Mouse (Mus musculus) neural tube, embryonic 11.5 days (tissue): ENCODE data around the gene Pank4. TPM values are rescaled to one million over a fixed set of nuclear protein-coding genes. Genes with fewer than 3 reads are reported as not detected.
A peak's percentile ranks its signal among the peaks of the same experiment; 100 is the strongest.

ENCODE experiments used
- ATAC-seq: fragments of 200-750 bp; cut with Nextera tagmentation; 2 replicates; pipeline ENCODE4 v1.8.0; 2017; ENCODE audit warnings: moderate number of reproducible peaks, mild to moderate bottlenecking, moderate TSS enrichment, moderate library complexity; ENCODE audit not compliant: insufficient read depth, low FRiP score, low TSS enrichment
- DNase-seq: peaks from one replicate; pipeline ENCODE4 v3.0.0-alpha.2; 2015; ENCODE audit warnings: low spot score
- H3K27ac ChIP-seq: fragments of 300-500 bp; sonication (generic); 2 replicates; pipeline ENCODE4 v1.5.1; 2014; ENCODE audit warnings: low read depth, mild to moderate bottlenecking, low read length
- H3K27me3 ChIP-seq: fragments of 300-500 bp; sonication (generic); 2 replicates; pipeline ENCODE4 v1.6.1; 2014; ENCODE audit warnings: mild to moderate bottlenecking, low read length, mixed read lengths; ENCODE audit not compliant: control insufficient read depth, insufficient read depth
- H3K36me3 ChIP-seq: fragments of 300-500 bp; sonication (generic); 2 replicates; pipeline ENCODE4 v1.6.1; 2014; ENCODE audit warnings: mild to moderate bottlenecking, low read length, moderate library complexity, mixed read lengths; ENCODE audit not compliant: control insufficient read depth, insufficient read depth
- H3K4me1 ChIP-seq: fragments of 300-500 bp; sonication (generic); 2 replicates; pipeline ENCODE4 v1.6.1; 2014; ENCODE audit warnings: low read length, mixed read lengths; ENCODE audit not compliant: control insufficient read depth, insufficient read depth
- H3K4me2 ChIP-seq: fragments of 300-500 bp; sonication (generic); 2 replicates; pipeline ENCODE4 v1.6.1; 2014; ENCODE audit warnings: low read depth, mild to moderate bottlenecking, moderate library complexity
- H3K4me3 ChIP-seq: fragments of 300-500 bp; sonication (generic); 2 replicates; pipeline ENCODE4 v1.5.1; 2014; ENCODE audit warnings: low read depth, low read length
- H3K9ac ChIP-seq: fragments of 300-500 bp; sonication (generic); 2 replicates; pipeline ENCODE4 v1.6.1; 2014; ENCODE audit warnings: mild to moderate bottlenecking, low read length
- H3K9me3 ChIP-seq: fragments of 300-500 bp; sonication (generic); 2 replicates; pipeline ENCODE4 v1.6.1; 2016; ENCODE audit warnings: low read length; ENCODE audit not compliant: control insufficient read depth
- WGBS: fragments of 180-500 bp; shearing (Covaris S2); extraction: QIAGEN DNeasy Blood & Tissue Kit; methylation state at CpG from one replicate; pipeline ENCODE4 v1.1.7; 2014; 5-methylcytosine and 5-hydroxymethylcytosine counted together
- polyA plus RNA-seq: library from polyadenylated mRNA; unstranded; fragments of >200 nt; fragmentation: Nextera tagmentation; extraction: Ambion mirVana; gene quantifications from 2 replicates; pipeline ENCODE4 v1.2.1, GENCODE M21; 2014

The Pank4 gene
- polyA plus RNA-seq, 1 experiment from 2014 or later = 38.2 TPM

- DNase-seq = peak; percentile 94
- Histone ChIP-seq H3K4me1 (peaks cover 70% of the 10 kb centered on the region), H3K36me3 (no peaks in the 10 kb centered on the region), H3K4me3 (peak within 1 kb of the TSS; percentile 88), H3K27ac (peak within 1 kb of the TSS; percentile 96), H3K9ac (peak within 1 kb of the TSS; percentile 97), H3K27me3 (peaks cover 26% of the 10 kb centered on the region), H3K4me2 (peak within 1 kb of the TSS; percentile 79), H3K9me3 (no peaks in the 10 kb centered on the region)
- peak; percentile 72 for ATAC-seq
- 1% methylated on average over 65 of the region's 65 CpGs for WGBS
These were observed 3.2 kb upstream of the Pank4 start, which contains the start of gene Hes5 for GRCm38 (mm10) chr4:154960690-154961225. TSS of gene Hes5 (plus strand) at chr4:154960923.

- Histone ChIP-seq H3K9me3 (no peaks in the 10 kb centered on the region), H3K4me3 (peak overlapping the region; percentile 88), H3K4me1 (peaks cover 73% of the 10 kb centered on the region), H3K9ac (peak overlapping the region; percentile 97), H3K4me2 (peak overlapping the region; percentile 79), H3K36me3 (no peaks in the 10 kb centered on the region), H3K27me3 (peaks cover 26% of the 10 kb centered on the region), H3K27ac (peak overlapping the region; percentile 96)
- DNase-seq (peak; percentile 62), ATAC-seq (no peak)
- under 1% methylated on average over 46 of the region's 47 CpGs for WGBS
These were observed 2.6 kb upstream of the Pank4 start for GRCm38 (mm10) chr4:154961226-154961738.

GRCm38 (mm10) chr4:154961911-154962310, 2.0 kb upstream of the Pank4 start:
- H3K36me3 ChIP-seq = no peaks in the 10 kb centered on the region; the same call in 1 of the 2 replicates
- no peak for ATAC-seq
- peaks cover 70% of the 10 kb centered on the region for H3K4me1 ChIP-seq
- 6% methylated on average over 13 of the region's 13 CpGs for WGBS
- no peaks in the 10 kb centered on the region for H3K9me3 ChIP-seq
- peak overlapping the region; percentile 97 for H3K9ac ChIP-seq
- no peak for DNase-seq
- peak overlapping the region; percentile 96 for H3K27ac ChIP-seq
- H3K4me3 ChIP-seq = peak overlapping the region; percentile 88
- H3K27me3 ChIP-seq = peaks cover 26% of the 10 kb centered on the region
- peak overlapping the region; percentile 79 for H3K4me2 ChIP-seq

- peaks cover 26% of the 10 kb centered on the region for H3K27me3 ChIP-seq
- peak overlapping the region; percentile 88 for H3K4me3 ChIP-seq
These were observed 1.2 kb upstream of the Pank4 start for GRCm38 (mm10) chr4:154962683-154963082.

GRCm38 (mm10) chr4:154963190-154963836, 610 bp upstream of the Pank4 start:
- H3K4me3 ChIP-seq = peak overlapping the region; percentile 88
- peak overlapping the region; percentile 97 for H3K9ac ChIP-seq
- no peaks in the 10 kb centered on the region; the same call in 1 of the 2 replicates for H3K36me3 ChIP-seq
- 13% methylated on average over 11 of the region's 11 CpGs for WGBS
- ATAC-seq (no peak), DNase-seq (peak; percentile 61)
- peak overlapping the region; percentile 96 for H3K27ac ChIP-seq
- no peaks in the 10 kb centered on the region for H3K9me3 ChIP-seq
- H3K27me3 ChIP-seq = peaks cover 22% of the 10 kb centered on the region
- H3K4me2 ChIP-seq = peak overlapping the region; percentile 79
- peaks cover 56% of the 10 kb centered on the region for H3K4me1 ChIP-seq

More at GRCm38 (mm10) chr4:154962683-154963082, 1.2 kb upstream of the Pank4 start:
- DNase-seq (no peak), ATAC-seq (no peak)
- H3K36me3 ChIP-seq = no peaks in the 10 kb centered on the region; the same call in 1 of the 2 replicates
- H3K4me1 ChIP-seq = peaks cover 62% of the 10 kb centered on the region
- H3K4me2 ChIP-seq = peak overlapping the region; percentile 79
- peak overlapping the region; percentile 96 for H3K27ac ChIP-seq
- WGBS = 54% methylated on average over 7 of the region's 7 CpGs
- H3K9ac ChIP-seq = peak overlapping the region; percentile 97
- H3K9me3 ChIP-seq = no peaks in the 10 kb centered on the region

- H3K36me3 ChIP-seq = no peaks in the 10 kb centered on the region; the same call in none of the 2 replicates
- peak overlapping the region; percentile 79 for H3K4me2 ChIP-seq
- peaks cover 8% of the 10 kb centered on the region; the same call in 1 of the 2 replicates for H3K27me3 ChIP-seq
- peak overlapping the region; percentile 97 for H3K9ac ChIP-seq
- peak overlapping the region; percentile 85 for H3K27ac ChIP-seq
- H3K4me1 ChIP-seq = peaks cover 42% of the 10 kb centered on the region
- H3K9me3 ChIP-seq = no peaks in the 10 kb centered on the region
- DNase-seq (no peak), ATAC-seq (no peak)
- 1% methylated on average over 36 of the region's 36 CpGs for WGBS
- H3K4me3 ChIP-seq = peak overlapping the region; percentile 88
These were observed 785 bp downstream of the Pank4 start for GRCm38 (mm10) chr4:154964581-154965235.

GRCm38 (mm10) chr4:154965856-154966255, 1.9 kb downstream of the Pank4 start:
- Histone ChIP-seq H3K4me3 (0 out of 2 replicates have a peak overlapping the region, but pooled peaks have one; percentile 8), H3K4me1 (peaks cover 32% of the 10 kb centered on the region), H3K27ac (no peak overlapping the region), H3K36me3 (peaks cover 6% of the 10 kb centered on the region), H3K9ac (no peak overlapping the region), H3K9me3 (no peaks in the 10 kb centered on the region), H3K27me3 (no peaks in the 10 kb centered on the region), H3K4me2 (peak overlapping the region; percentile 79; the same call in 1 of the 2 replicates)
- ATAC-seq (no peak), DNase-seq (no peak)
- WGBS = 83% methylated on average over 3 of the region's 3 CpGs

GRCm38 (mm10) chr4:154967173-154967572, 3.2 kb downstream of the Pank4 start:
- DNase-seq (peak; percentile 70), ATAC-seq (no peak)
- no peaks in the 10 kb centered on the region for H3K9me3 ChIP-seq
- no peak overlapping the region for H3K4me2 ChIP-seq
- no peak overlapping the region for H3K27ac ChIP-seq
- WGBS = 58% methylated on average over 5 of the region's 5 CpGs
- peaks cover 20% of the 10 kb centered on the region for H3K4me1 ChIP-seq
- H3K27me3 ChIP-seq = no peaks in the 10 kb centered on the region
- H3K36me3 ChIP-seq = peaks cover 12% of the 10 kb centered on the region
- no peak overlapping the region for H3K9ac ChIP-seq
- no peak overlapping the region for H3K4me3 ChIP-seq
